Mouse (Mus musculus): ENCODE results near the gene Pdp2. TPM values are rescaled to one million over a fixed set of nuclear protein-coding genes. Genes with fewer than 3 reads are reported as not detected.
"Not testable (repeated sequence)": the region's sequence is repeated elsewhere in the genome, so short reads cannot be mapped to it uniquely, and the experiment has no call there.

Pdp2 gene
- polyA plus RNA-seq, 1 experiment from 2014 or later: 3.5 TPM

DNA sequence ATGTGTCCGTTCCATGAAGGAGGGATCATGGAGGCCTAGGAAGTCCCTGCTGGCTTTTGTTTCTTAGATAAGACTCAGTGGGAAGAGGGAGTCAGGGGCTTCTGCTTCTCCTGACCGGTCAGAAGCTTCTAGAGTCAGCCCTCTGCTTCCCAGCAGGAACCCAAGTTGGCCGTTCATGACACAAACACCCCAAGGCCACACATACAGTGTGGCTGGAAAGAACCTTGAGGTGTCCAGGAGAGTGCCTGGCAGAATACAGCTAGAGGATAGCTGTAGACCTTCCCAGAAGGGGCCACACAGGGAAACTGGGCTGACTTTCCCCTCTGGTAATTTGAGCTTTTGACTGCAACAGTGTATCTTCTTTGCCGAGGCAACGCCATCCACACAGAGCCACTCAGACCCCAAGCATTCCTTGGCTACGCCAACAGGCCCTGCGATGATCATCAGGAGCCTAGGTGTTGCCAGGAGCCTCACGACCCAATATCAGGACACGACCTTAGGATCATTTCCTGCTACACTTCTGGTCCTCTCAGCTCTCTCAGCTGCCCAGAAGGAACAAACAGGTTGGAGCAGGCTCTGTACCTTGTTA lies 42.0 kb downstream of the Pdp2 start:
- H3K27me3 ChIP-seq: peaks cover 38% of the 10 kb centered on the region
- ATAC-seq (ENCODE audit: insufficient read depth): no peak
- no peak overlapping the region for H3K9ac ChIP-seq
- H3K27ac ChIP-seq (replicated peaks): no peak overlapping the region
- WGBS (ENCODE audit: insufficient replicate concordance): 50% methylated on average over 9 of the region's 9 CpGs
- peaks cover 6% of the 10 kb centered on the region; the same call in 1 of the 2 replicates for H3K36me3 ChIP-seq (replicated peaks)
- peaks cover 18% of the 10 kb centered on the region for H3K4me1 ChIP-seq (replicated peaks)
- no peak overlapping the region for H3K4me2 ChIP-seq
- H3K9me3 ChIP-seq (replicated peaks): no peaks in the 10 kb centered on the region
- no peak overlapping the region for H3K4me3 ChIP-seq (replicated peaks)

GRCm38 (mm10) chr8:104635004-104635710 lies 43.9 kb downstream of the Pdp2 start:
- H3K4me3 ChIP-seq (replicated peaks): no peak overlapping the region
- no peak overlapping the region for H3K9ac ChIP-seq
- peaks cover 25% of the 10 kb centered on the region for H3K27me3 ChIP-seq
- no peaks in the 10 kb centered on the region for H3K9me3 ChIP-seq (replicated peaks)
- ATAC-seq (ENCODE audit: insufficient read depth): no peak
- no peak overlapping the region for H3K4me2 ChIP-seq
- H3K4me1 ChIP-seq (replicated peaks): peaks cover 20% of the 10 kb centered on the region
- no peak overlapping the region for H3K27ac ChIP-seq (replicated peaks)
- WGBS (ENCODE audit: insufficient replicate concordance): 51% methylated on average over 3 of the region's 3 CpGs
- H3K36me3 ChIP-seq (replicated peaks): peaks cover 20% of the 10 kb centered on the region; the same call in 1 of the 2 replicates

- 65% methylated on average over 6 of the region's 6 CpGs for WGBS (ENCODE audit: insufficient replicate concordance)
- no peak for ATAC-seq (ENCODE audit: insufficient read depth)
- no peaks in the 10 kb centered on the region for H3K27me3 ChIP-seq
Measured at GRCm38 (mm10) chr8:104638010-104638409, 46.8 kb downstream of the Pdp2 start.

DNA sequence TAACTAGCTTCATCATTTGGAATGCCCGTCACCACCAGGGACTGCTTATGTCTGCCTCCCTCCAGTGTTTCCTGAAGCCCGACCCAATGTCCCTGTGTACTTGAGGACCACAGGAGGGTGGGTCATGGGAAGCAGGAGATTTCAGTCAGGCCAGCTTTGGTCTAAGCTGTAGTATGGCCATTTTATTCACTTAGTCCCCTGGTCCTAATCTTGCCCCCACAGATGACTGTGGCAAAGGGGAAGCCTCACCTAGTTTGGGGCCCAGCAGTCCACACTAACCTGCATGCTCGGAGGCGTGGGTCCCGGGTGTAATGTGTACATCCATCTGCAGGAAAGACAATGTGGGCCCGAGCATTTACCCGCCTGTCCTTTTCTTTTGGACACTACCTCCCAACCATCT lies 49.0 kb downstream of the Pdp2 start:
- peak overlapping the region; percentile 71 for H3K9ac ChIP-seq
- peak overlapping the region; percentile 87 for H3K4me2 ChIP-seq
- ATAC-seq (ENCODE audit: insufficient read depth): no peak
- peaks cover 20% of the 10 kb centered on the region; the same call in 1 of the 2 replicates for H3K36me3 ChIP-seq (replicated peaks)
- no peak overlapping the region for H3K27ac ChIP-seq (replicated peaks)
- peak overlapping the region; percentile 73 for H3K4me3 ChIP-seq (replicated peaks)
- H3K4me1 ChIP-seq (replicated peaks): peaks cover 25% of the 10 kb centered on the region
- no peaks in the 10 kb centered on the region for H3K9me3 ChIP-seq (replicated peaks)
- H3K27me3 ChIP-seq: no peaks in the 10 kb centered on the region
- WGBS (ENCODE audit: insufficient replicate concordance): 65% methylated on average over 7 of the region's 7 CpGs

More at GRCm38 (mm10) chr8:104638010-104638409, 46.8 kb downstream of the Pdp2 start:
- Histone ChIP-seq H3K4me3 (replicated peaks) (no peak overlapping the region), H3K9me3 (replicated peaks) (no peaks in the 10 kb centered on the region), H3K4me1 (replicated peaks) (peaks cover 25% of the 10 kb centered on the region), H3K9ac (no peak overlapping the region), H3K4me2 (no peak overlapping the region), H3K36me3 (replicated peaks) (peaks cover 20% of the 10 kb centered on the region; the same call in 1 of the 2 replicates), H3K27ac (replicated peaks) (no peak overlapping the region)

GRCm38 (mm10) chr8:104640831-104641370 lies 49.6 kb downstream of the Pdp2 start:
- Histone ChIP-seq H3K27me3 (no peaks in the 10 kb centered on the region), H3K4me3 (replicated peaks) (peak overlapping the region; percentile 73), H3K4me2 (peak overlapping the region; percentile 87), H3K9ac (peak overlapping the region; percentile 71), H3K9me3 (replicated peaks) (no peaks in the 10 kb centered on the region), H3K27ac (replicated peaks) (peak overlapping the region; percentile 74), H3K36me3 (replicated peaks) (peaks cover 20% of the 10 kb centered on the region; the same call in 1 of the 2 replicates), H3K4me1 (replicated peaks) (peaks cover 25% of the 10 kb centered on the region)
- 6% methylated on average over 25 of the region's 25 CpGs for WGBS (ENCODE audit: insufficient replicate concordance)
- ATAC-seq (ENCODE audit: insufficient read depth): no peak

DNA sequence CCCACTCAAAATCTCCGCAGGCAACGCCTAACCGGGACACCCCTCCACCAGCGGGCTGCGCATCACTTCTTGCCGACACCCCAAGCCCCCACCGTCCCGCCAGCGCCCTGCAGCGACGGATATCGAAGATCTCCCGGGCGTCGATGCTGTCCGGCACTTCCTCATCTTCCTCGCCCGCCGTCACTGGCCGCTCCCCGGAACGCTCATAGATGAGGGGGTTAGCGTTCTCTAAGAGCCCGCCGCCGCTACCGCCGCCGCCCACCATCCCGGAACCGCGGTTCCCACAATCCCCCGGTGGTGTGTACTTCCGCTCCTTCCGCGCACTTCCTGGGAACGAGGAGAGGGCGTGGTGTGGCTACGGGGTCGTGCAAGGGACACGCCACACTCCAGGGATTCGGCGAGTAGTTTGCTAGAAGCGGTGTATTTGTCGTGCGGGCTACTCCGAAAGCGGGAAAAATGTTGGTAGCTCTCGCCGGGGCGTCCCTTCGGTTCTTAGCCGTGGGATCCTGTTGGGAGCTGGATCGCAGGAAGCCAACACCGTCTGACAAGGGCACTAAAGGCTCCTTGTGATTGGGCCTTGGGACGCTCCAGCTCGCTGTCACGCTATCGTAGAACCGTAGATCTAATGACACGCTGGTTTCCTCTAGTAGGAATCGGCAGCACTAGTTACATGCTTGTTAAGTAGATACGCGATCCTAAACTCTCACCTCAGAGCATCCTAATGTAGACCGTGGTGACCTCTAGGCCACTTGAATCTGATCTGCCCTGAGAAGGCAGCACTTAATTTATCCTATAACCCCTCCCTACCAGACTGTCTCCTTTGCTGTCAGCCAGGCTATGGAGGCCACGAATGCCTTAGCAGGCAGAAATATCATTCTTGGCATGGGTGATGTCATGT lies 50.4 kb downstream of the Pdp2 start, which contains the start of gene Ciao2b:
Gene Ciao2b (minus strand): TSS at position 540 of the 898 bp plus-strand sequence.
- peak within 1 kb of the TSS; percentile 71 for H3K9ac ChIP-seq
- peaks cover 20% of the 10 kb centered on the region; the same call in 1 of the 2 replicates for H3K36me3 ChIP-seq (replicated peaks)
- no peaks in the 10 kb centered on the region for H3K9me3 ChIP-seq (replicated peaks)
- peak; percentile 93 for ATAC-seq (ENCODE audit: insufficient read depth)
- peak within 1 kb of the TSS; percentile 73 for H3K4me3 ChIP-seq (replicated peaks)
- peak within 1 kb of the TSS; percentile 87 for H3K4me2 ChIP-seq
- WGBS (ENCODE audit: insufficient replicate concordance): under 1% methylated on average over 66 of the region's 66 CpGs
- peak within 1 kb of the TSS; percentile 74 for H3K27ac ChIP-seq (replicated peaks)
- H3K27me3 ChIP-seq: no peaks in the 10 kb centered on the region
- peaks cover 25% of the 10 kb centered on the region for H3K4me1 ChIP-seq (replicated peaks)

DNA sequence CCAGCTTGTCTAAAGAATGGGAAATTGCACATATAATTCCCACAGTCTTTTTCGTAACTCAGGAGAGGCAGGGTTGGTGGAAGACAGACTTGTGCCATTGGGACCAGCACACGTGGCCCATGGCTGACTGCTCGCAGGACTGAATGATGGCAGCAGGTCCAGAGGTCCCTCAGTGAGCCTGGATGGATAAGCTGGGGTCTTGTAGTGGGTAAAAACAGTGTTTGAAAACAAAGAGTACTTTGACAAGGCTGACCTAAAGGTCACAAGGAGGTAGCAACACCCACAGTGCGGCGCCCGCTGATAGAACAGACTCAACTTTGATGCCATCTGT lies 51.0 kb downstream of the Pdp2 start:
- 84% methylated on average over 6 of the region's 6 CpGs for WGBS (ENCODE audit: insufficient replicate concordance)
- Histone ChIP-seq H3K27ac (replicated peaks) (peak overlapping the region; percentile 74; the same call in 1 of the 2 replicates), H3K4me1 (replicated peaks) (peaks cover 25% of the 10 kb centered on the region)

DNA sequence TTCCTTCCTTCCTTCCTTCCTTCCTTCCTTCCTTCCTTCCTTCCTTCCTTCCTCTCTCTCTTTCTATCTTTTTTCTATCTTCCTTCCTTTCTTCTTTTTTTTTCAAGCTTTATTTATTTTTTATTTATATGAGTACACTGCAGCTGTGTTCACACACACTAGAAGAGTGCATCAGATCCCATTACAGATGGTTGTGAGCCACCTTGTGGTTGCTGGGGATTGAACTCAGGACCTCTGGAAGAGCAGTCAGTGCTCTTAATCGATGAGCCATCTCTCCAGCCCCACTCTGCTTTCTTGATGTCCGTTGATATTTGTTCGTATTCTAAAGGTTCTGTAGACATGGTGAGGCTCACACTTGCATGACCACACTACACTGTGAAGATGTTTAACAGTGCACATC lies 52.9 kb downstream of the Pdp2 start:
- H3K4me2 ChIP-seq; H3K27me3 ChIP-seq; H3K9ac ChIP-seq; H3K36me3 ChIP-seq (replicated peaks); H3K27ac ChIP-seq (replicated peaks); ATAC-seq (ENCODE audit: insufficient read depth); H3K9me3 ChIP-seq (replicated peaks); H3K4me3 ChIP-seq (replicated peaks): not testable (repeated sequence)
- H3K4me1 ChIP-seq (replicated peaks): peaks cover 22% of the 10 kb centered on the region
- WGBS (ENCODE audit: insufficient replicate concordance): 58% methylated on average over 3 of the region's 3 CpGs

More for the DNA sequence above, 51.0 kb downstream of the Pdp2 start:
- ATAC-seq (ENCODE audit: insufficient read depth): no peak
- peaks cover 20% of the 10 kb centered on the region; the same call in 1 of the 2 replicates for H3K36me3 ChIP-seq (replicated peaks)
- H3K4me2 ChIP-seq: peak overlapping the region; percentile 87
- H3K9ac ChIP-seq: peak overlapping the region; percentile 71
- peak overlapping the region; percentile 73 for H3K4me3 ChIP-seq (replicated peaks)
- H3K9me3 ChIP-seq (replicated peaks): no peaks in the 10 kb centered on the region
- H3K27me3 ChIP-seq: no peaks in the 10 kb centered on the region

Measured in liver, embryonic 15.5 days (tissue).